Mouse (Mus musculus): ENCODE results near the gene Gm3636. TPM values are rescaled to one million over a fixed set of nuclear protein-coding genes. Genes with fewer than 3 reads are reported as not detected.
"Not testable (repeated sequence)": the region's sequence is repeated elsewhere in the genome, so short reads cannot be mapped to it uniquely, and the experiment has no call there.

The Gm3636 gene
- 14.5 and 16.5 TPM in 2 replicates for polyA plus RNA-seq (2015; fragmentation: Nextera tagmentation; extraction: Ambion mirVana)

- H3K27ac ChIP-seq; H3K9me3 ChIP-seq; H3K9ac ChIP-seq; H3K4me3 ChIP-seq; H3K4me1 ChIP-seq (replicated peaks); H3K4me2 ChIP-seq; H3K36me3 ChIP-seq; H3K27me3 ChIP-seq; ATAC-seq (ENCODE audit: low FRiP score): not testable (repeated sequence)
- WGBS, result no CpG with 5 or more reads among the region's 2 CpGs
Measured at GRCm38 (mm10) chr14:6742232-6742631, at the start of gene Gm3636. Gene Gm3636 (minus strand): TSS chr14:6742332.

GRCm38 (mm10) chr14:6774311-6774710, 32.2 kb upstream of the Gm3636 start, which contains the start of gene Gm8362:
Gene Gm8362 (minus strand): TSS chr14:6774411.
- not testable (repeated sequence) for H3K9ac ChIP-seq; H3K27me3 ChIP-seq; H3K9me3 ChIP-seq; H3K4me2 ChIP-seq; H3K36me3 ChIP-seq; ATAC-seq (ENCODE audit: low FRiP score); H3K27ac ChIP-seq; H3K4me1 ChIP-seq (replicated peaks); H3K4me3 ChIP-seq
- WGBS, result 77% methylated on average over 1 of the region's 1 CpGs

- not testable (repeated sequence) for H3K9me3 ChIP-seq; H3K27me3 ChIP-seq; H3K36me3 ChIP-seq; ATAC-seq (ENCODE audit: low FRiP score); H3K27ac ChIP-seq; H3K4me1 ChIP-seq (replicated peaks); H3K9ac ChIP-seq
- Histone ChIP-seq H3K4me3 (peak overlapping the region; percentile 48), H3K4me2 (peak overlapping the region; percentile 31; the same call in 1 of the 2 replicates)
- WGBS, result 10% methylated on average over 2 of the region's 13 CpGs
Measured at GRCm38 (mm10) chr14:6757231-6757536, 15.1 kb upstream of the Gm3636 start.

- H3K9me3 ChIP-seq; H3K36me3 ChIP-seq; H3K27me3 ChIP-seq; H3K4me1 ChIP-seq (replicated peaks); ATAC-seq (ENCODE audit: low FRiP score): not testable (repeated sequence)
- 0% methylated on average over 26 of the region's 67 CpGs for WGBS
- Histone ChIP-seq H3K4me2 (peak overlapping the region; percentile 53), H3K4me3 (peak overlapping the region; percentile 48), H3K9ac (peak overlapping the region; percentile 68), H3K27ac (peak overlapping the region; percentile 44; the same call in 1 of the 2 replicates)
Measured at GRCm38 (mm10) chr14:6756384-6757230, 14.5 kb upstream of the Gm3636 start.

- H3K4me1 ChIP-seq (replicated peaks); H3K27me3 ChIP-seq; H3K4me2 ChIP-seq; H3K9me3 ChIP-seq; H3K4me3 ChIP-seq; H3K27ac ChIP-seq; H3K36me3 ChIP-seq; ATAC-seq (ENCODE audit: low FRiP score); H3K9ac ChIP-seq: not testable (repeated sequence)
- 71% methylated on average over 1 of the region's 2 CpGs for WGBS
Measured at GRCm38 (mm10) chr14:6720151-6720550, 22.0 kb downstream of the Gm3636 start, which contains the start of gene Gm8050. Gene Gm8050 (minus strand): TSS chr14:6720251.

Other genes starting within 250 kb of the Gm3636 start
- gene Gm8356, start 205.0 kb downstream of the Gm3636 start, polyA plus RNA-seq (2015; fragmentation: Nextera tagmentation; extraction: Ambion mirVana), result not detected in 2 replicates
- gene Gm3629, start 151.7 kb downstream of the Gm3636 start, polyA plus RNA-seq (2015; fragmentation: Nextera tagmentation; extraction: Ambion mirVana), result 0.38 and 0.74 TPM in 2 replicates
- 0.18 TPM in 1 of 2 replicates, not detected in the other for gene Gm3460, start 119.9 kb downstream of the Gm3636 start, polyA plus RNA-seq (2015; fragmentation: Nextera tagmentation; extraction: Ambion mirVana)
- not detected in 2 replicates for gene Gm10251, start 58.2 kb downstream of the Gm3636 start, polyA plus RNA-seq (2015; fragmentation: Nextera tagmentation; extraction: Ambion mirVana)
- gene Gm8050, start 22.1 kb downstream of the Gm3636 start, polyA plus RNA-seq (2015; fragmentation: Nextera tagmentation; extraction: Ambion mirVana), result 0.26 TPM in 1 of 2 replicates, not detected in the other
- not detected in 2 replicates for gene Gm8362, start 32.1 kb upstream of the Gm3636 start, polyA plus RNA-seq (2015; fragmentation: Nextera tagmentation; extraction: Ambion mirVana)
- not detected in 2 replicates for gene Gm3642, start 98.0 kb upstream of the Gm3636 start, polyA plus RNA-seq (2015; fragmentation: Nextera tagmentation; extraction: Ambion mirVana)
- gene Gm3667, start 147.6 kb upstream of the Gm3636 start, polyA plus RNA-seq (2015; fragmentation: Nextera tagmentation; extraction: Ambion mirVana), result 7.3 and 9.3 TPM in 2 replicates
- not detected in 2 replicates for gene Gm6356, start 231.5 kb upstream of the Gm3636 start, polyA plus RNA-seq (2015; fragmentation: Nextera tagmentation; extraction: Ambion mirVana)

Measured in hindbrain, embryonic 13.5 days (tissue).